Mouse (Mus musculus) heart, adult 9 months (tissue): ENCODE results near the gene Sh3bp4.

Experiments
- DNase-seq, 2 experiments: peaks; one replicate each; pipeline ENCODE4 v3.0.0; 2022; ENCODE audit warnings: low spot score in 2 of 2

Gene Sh3bp4

GRCm38 (mm10) chr1:89071371-89072142, 1.3 kb downstream of the Sh3bp4 start:
- DNase-seq: no peak

- no peak for DNase-seq
Observed at GRCm38 (mm10) chr1:89072143-89072990, 2.2 kb downstream of the Sh3bp4 start.

GRCm38 (mm10) chr1:89073291-89073846, 3.2 kb downstream of the Sh3bp4 start:
- no peak for DNase-seq

GRCm38 (mm10) chr1:89074678-89075077, 4.5 kb downstream of the Sh3bp4 start:
- no peak for DNase-seq

- DNase-seq: no peak
Observed at GRCm38 (mm10) chr1:89075120-89075519, 4.9 kb downstream of the Sh3bp4 start.

- DNase-seq: no peak
Observed at GRCm38 (mm10) chr1:89076777-89077176, 6.6 kb downstream of the Sh3bp4 start.

- DNase-seq: no peak
Observed at GRCm38 (mm10) chr1:89078240-89078639, 8.0 kb downstream of the Sh3bp4 start.

- DNase-seq: no peak
Observed at GRCm38 (mm10) chr1:89078730-89079129, 8.5 kb downstream of the Sh3bp4 start.

- no peak for DNase-seq
Observed at GRCm38 (mm10) chr1:89079239-89079638, 9.0 kb downstream of the Sh3bp4 start.

- DNase-seq: no peak
Observed at GRCm38 (mm10) chr1:89080371-89080770, 10.2 kb downstream of the Sh3bp4 start.

- DNase-seq: no peak
Observed at GRCm38 (mm10) chr1:89080795-89081194, 10.6 kb downstream of the Sh3bp4 start.

GRCm38 (mm10) chr1:89081371-89081770, 11.2 kb downstream of the Sh3bp4 start:
- DNase-seq: no peak

- DNase-seq: no peak
Observed at GRCm38 (mm10) chr1:89082171-89082882, 12.1 kb downstream of the Sh3bp4 start.

GRCm38 (mm10) chr1:89086575-89087153, 16.4 kb downstream of the Sh3bp4 start:
- DNase-seq: no peak

GRCm38 (mm10) chr1:89088144-89088543, 17.9 kb downstream of the Sh3bp4 start:
- DNase-seq: no peak

GRCm38 (mm10) chr1:89088748-89089288, 18.6 kb downstream of the Sh3bp4 start:
- no peak for DNase-seq

GRCm38 (mm10) chr1:89089821-89090600, 19.8 kb downstream of the Sh3bp4 start:
- DNase-seq: no peak

- no peak for DNase-seq
Observed at GRCm38 (mm10) chr1:89090676-89091075, 20.5 kb downstream of the Sh3bp4 start.

GRCm38 (mm10) chr1:89092019-89092418, 21.8 kb downstream of the Sh3bp4 start:
- no peak for DNase-seq

- peak; percentile 74 to 77 for DNase-seq
Observed at GRCm38 (mm10) chr1:89092442-89092991, 22.3 kb downstream of the Sh3bp4 start.
